Mouse (Mus musculus) layer of hippocampus, postnatal 36 days (tissue): ENCODE results near the gene Ctnnbl1. TPM values are rescaled to one million over a fixed set of nuclear protein-coding genes. Genes with fewer than 3 reads are reported as not detected.

Source experiments
- DNase-seq, 2 experiments: peaks; one replicate each; pipeline ENCODE4 v3.0.0; 2022
- total RNA-seq, 2 experiments: library from RNA; stranded (reverse); gene quantifications; 2 replicates each; pipeline ENCODE4 v1.2.3; 2021

Gene Ctnnbl1
- total RNA-seq, 2 experiments from 2014 or later = 30.6 to 33.0 TPM

DNA sequence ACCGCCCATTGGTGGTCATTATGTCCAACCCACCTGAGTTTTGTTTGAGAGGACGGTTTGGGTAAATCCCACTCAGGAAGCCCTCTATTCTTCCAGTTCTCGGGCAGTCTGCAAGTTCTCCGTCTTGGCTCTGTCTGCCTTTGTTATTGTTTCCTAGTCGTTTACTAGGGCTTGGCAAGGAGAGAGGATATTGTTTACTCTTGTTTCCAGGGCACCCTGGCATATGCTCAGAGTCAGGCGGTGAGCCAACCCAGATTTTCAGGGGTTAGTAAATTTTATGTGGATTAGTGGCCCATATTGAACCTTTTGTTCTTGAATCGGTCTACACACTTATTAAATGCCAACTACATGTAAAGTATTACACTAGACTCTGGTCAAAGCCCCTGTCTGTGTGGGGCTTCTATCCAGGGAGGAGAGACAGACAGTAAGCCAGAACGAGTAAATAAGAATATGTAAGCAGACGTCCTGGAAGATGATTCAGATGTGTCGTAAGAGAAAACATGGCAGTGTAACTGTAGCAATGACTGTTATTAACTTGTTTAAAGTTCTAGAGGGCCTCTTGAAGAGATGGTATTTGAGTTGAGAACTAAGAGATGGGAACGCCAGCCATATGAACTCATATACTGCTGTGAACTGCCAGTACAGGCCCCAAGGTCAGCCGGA, 13.9 kb downstream of the Ctnnbl1 start:
- no peak for DNase-seq

GRCm38 (mm10) chr2:157751589-157752373, 14.6 kb downstream of the Ctnnbl1 start:
- DNase-seq = peak; percentile 66 to 74

DNA sequence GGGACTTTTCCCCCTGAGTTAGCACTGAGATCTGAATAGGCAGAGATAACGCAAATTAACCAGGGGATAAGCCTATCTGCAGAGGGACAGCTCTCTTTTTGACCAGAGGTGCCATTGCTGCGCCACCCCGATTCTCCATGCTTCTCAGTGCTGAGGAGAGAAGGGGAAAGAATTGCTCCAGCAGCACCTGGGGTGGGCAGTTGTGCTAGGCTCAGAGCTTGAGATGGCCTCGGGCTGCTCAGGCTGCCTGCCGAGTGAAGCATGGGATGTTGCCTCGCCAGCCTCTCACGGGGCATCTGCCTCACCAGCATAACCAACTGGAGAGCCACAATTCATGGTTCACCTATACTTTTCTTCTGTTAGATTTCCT, 15.2 kb downstream of the Ctnnbl1 start:
- no peak for DNase-seq

GRCm38 (mm10) chr2:157755771-157756170, 18.6 kb downstream of the Ctnnbl1 start:
- DNase-seq = no peak

- no peak for DNase-seq
Observed at GRCm38 (mm10) chr2:157756193-157756592, 19.0 kb downstream of the Ctnnbl1 start.

DNA sequence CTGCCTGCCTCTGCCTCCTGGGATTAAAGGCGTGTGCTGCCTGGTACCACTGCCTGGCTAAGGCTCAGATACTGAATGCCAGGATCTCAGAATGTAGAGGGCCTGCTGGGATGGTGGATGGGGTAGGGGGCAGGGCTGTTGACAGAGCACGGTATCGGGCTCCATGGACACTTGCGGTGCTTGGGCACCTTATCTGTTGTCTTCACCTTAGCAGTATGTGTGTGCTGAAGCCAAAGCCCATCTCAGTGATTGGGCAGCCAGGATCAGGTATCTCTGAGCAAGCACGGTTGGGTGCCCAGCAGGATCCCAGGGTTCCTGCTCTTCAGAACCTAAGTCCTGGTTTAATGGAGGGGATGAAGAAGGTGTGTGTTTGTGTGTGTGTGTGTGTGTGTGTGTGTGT, 21.2 kb downstream of the Ctnnbl1 start:
- no peak for DNase-seq

DNA sequence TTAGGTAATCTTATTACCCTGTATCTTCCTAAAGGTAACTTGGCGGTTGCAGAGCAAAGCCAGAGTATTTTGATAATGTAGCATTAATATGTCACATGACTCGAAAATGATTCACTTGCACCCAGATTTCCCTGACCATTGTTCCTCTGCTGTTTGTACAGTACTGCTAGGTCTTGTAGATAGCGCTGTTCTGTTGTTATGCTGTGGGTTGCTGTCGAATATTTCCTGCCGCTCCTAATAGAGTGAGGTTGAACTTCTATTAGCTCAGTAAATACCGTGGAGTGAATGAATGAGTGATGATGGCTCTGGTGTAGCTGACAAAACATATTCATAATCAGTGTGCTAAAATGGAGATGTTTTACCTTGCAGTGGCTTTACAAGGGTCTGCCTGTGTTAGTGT, 22.5 kb downstream of the Ctnnbl1 start:
- no peak for DNase-seq

GRCm38 (mm10) chr2:157762903-157763302, 25.7 kb downstream of the Ctnnbl1 start:
- no peak for DNase-seq

- DNase-seq = peak; percentile 40 to 41
Observed at GRCm38 (mm10) chr2:157766591-157766990, 29.4 kb downstream of the Ctnnbl1 start.

DNA sequence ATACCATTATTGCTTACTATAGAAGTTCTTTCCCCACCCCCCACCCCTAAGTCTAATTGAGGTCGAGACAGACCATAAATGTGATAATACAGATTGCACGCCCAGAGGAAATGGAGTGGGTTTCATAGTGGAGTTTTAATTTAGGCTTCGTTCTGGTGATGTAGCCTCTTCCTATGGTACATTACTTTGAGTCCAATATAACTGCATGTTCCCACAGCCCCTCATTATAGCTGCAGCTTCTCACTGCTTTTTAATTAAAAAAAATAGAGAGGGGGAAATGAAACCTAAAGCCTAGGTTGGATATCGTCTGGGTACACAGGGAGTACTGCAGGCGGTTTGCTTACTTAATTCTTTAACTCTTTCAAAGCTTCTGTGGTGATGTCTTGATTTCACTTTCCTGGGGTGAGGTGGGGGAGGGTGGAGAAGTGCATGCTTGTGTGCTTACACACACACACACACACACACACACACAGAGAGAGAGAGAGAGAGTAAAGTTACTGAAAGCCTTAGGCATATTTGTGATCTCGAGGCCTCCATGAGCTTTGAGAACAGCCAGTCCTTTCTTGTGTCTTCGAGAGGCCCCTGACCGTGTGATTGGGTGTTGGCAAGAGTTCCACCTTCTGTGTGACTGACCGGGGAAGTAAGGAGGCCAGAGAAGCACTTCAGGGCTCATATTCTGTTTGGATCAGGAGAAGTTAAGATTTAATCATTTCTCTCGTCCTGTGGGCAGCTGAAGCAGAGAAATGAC, 31.7 kb downstream of the Ctnnbl1 start:
- no peak for DNase-seq

- DNase-seq = no peak
Observed at GRCm38 (mm10) chr2:157770761-157771160, 33.6 kb downstream of the Ctnnbl1 start.

GRCm38 (mm10) chr2:157773661-157774060, 36.5 kb downstream of the Ctnnbl1 start:
- no peak for DNase-seq

- DNase-seq = no peak
Observed at GRCm38 (mm10) chr2:157775957-157776356, 38.8 kb downstream of the Ctnnbl1 start.

DNA sequence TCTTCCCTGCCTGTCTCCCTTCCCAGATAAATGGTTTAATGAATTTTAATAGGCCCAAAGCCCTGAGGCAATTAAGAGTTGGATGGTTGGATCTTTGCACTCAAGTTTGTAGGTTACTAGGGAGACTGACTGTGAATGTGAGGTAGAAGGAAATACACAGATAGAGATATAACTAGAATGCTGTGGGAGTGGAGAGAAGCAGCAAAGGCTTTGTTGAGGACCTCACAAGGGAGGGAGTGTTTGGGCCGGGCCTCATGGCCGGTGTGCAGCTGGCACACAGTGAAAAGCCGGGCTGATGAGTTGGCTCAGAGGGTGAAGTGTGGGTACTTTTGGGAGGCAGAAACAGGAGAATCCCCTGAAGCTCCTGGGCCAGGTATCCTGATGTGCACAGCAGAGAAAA, 43.8 kb downstream of the Ctnnbl1 start:
- no peak for DNase-seq

DNA sequence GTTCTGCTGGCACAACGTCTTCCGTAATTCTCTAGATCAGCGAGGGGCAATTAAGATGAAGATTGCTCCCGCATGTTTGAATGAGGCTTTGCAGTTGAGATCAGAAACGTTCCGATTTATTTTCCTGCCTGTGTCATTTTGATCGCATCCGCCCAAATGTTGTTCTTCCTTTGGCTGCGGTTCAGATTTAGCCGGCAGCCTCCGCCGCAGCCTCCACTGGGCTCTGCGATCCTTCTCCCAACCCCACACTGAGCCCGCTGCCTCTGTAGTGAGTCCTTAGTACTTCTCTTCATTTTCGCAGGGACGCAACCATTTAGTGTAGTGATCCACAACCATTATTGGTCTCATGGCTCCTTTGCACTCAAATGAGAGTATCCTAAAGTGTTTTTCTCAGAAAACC, 46.0 kb downstream of the Ctnnbl1 start:
- DNase-seq = no peak

DNA sequence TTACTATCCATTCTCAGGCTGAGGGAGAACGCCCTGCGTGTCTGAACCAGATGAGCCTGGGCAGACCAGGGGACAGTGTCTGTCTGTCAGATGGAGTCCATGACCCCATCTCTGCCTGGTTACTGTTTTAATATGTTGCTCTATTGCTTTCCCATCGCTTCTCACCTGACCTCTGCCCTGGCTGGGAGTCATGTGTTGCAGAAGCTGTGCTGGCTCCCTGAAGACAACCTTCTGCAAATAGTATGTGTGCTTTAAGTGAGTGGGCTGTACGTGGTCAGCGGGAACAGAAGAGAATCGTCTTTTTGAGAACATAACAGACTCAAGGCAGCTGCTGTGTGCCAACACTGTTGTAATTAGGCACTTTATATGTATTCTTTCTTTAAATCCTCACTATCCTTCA, 47.0 kb downstream of the Ctnnbl1 start:
- no peak for DNase-seq

DNA sequence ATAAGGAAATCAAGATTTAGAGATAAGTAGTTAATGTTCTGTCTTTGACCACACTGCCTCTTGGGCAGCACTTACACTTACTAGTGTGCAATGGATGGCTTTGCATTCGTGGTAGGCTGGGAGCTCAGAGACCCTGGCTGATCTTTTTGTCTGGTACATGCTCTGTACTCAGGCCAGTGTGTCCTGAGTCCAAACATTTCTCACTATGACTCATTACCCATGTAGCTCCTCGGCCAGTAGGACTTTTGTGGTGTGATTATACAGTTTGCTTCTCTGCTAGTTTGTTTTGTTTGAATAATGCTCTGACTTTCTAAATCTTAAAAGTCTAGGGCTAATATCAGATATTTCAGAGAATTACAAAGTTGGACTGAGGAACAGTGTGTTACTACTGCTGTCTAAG, 47.4 kb downstream of the Ctnnbl1 start:
- DNase-seq = no peak

DNA sequence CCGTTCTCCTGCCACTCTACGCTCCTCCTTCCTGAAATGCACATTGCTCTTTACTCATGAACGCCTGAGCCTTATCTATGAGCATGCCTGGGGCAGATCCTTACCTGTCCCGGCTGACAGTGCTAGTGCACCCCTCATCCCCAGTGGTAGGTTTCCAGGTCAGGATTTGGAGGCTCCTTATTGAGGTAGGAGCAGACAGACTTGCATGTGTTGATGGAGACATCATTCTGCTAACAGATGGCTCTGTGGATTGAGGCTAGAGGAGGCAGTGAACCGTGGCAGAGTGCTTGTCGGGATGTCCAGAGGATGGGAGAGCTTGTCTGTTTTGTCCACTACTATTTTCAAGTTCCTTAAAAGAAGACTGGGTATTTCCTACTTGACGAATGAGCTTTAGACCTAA, 52.0 kb downstream of the Ctnnbl1 start:
- no peak for DNase-seq

DNA sequence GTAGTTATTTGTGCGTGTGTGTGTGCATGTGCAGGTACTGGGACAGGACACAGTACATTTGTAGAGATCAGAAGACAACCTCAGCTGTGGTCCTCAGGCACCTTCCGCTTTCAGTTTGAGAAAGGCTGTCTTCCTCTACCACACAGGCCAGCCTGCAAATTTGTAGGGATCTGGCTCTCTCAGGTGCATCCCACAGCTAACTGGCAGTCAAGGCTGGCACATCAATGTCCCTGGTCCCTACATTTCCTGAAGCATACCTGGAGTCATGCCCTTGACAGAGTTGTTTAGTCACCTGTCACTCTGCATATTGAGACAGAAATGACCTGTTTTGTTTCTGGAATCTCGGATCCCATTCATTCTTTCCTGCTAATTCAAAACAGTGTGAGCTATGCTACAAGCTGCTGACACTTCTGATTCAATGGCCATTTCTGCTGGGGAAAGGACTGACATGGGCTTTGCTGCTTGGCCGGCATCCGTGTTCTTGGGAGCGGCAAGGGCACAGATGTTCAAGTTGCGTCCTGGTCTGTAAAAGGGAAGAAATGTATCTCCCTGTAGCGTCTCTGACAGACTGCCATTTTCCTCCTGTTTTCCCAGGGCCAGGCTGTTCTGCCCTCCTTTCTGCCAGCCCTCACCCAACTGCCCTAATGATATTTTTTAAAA, 53.8 kb downstream of the Ctnnbl1 start:
- no peak for DNase-seq

GRCm38 (mm10) chr2:157791528-157792162, 54.4 kb downstream of the Ctnnbl1 start:
- no peak for DNase-seq

GRCm38 (mm10) chr2:157792840-157793552, 55.8 kb downstream of the Ctnnbl1 start:
- no peak for DNase-seq

- no peak for DNase-seq
Observed at GRCm38 (mm10) chr2:157793851-157794332, 56.7 kb downstream of the Ctnnbl1 start.
